Mouse (Mus musculus) midbrain, postnatal 0 days (tissue): ENCODE data around the gene Calm3. TPM values are rescaled to one million over a fixed set of nuclear protein-coding genes. Genes with fewer than 3 reads are reported as not detected.

Source experiments
- ATAC-seq: fragments of 200-750 bp; cut with Nextera tagmentation; 2 replicates; pipeline ENCODE4 v1.8.0; 2017; ENCODE audit warnings: moderate number of reproducible peaks, mild to moderate bottlenecking, moderate TSS enrichment, moderate library complexity; ENCODE audit not compliant: low FRiP score
- DNase-seq: peaks from one replicate; pipeline ENCODE4 v3.0.0-alpha.2; 2015; ENCODE audit warnings: low spot score
- H3K27ac ChIP-seq: fragments of 300-500 bp; sonication (generic); 2 replicates; pipeline ENCODE4 v1.5.1; 2014; ENCODE audit warnings: low read depth, mild to moderate bottlenecking, low read length, mixed read lengths
- H3K27me3 ChIP-seq: fragments of 300-500 bp; sonication (generic); 2 replicates; pipeline ENCODE4 v1.6.1; 2014; ENCODE audit warnings: low read length, control low read depth, mixed read lengths; ENCODE audit not compliant: insufficient read depth
- H3K36me3 ChIP-seq: fragments of 300-500 bp; sonication (generic); 2 replicates; pipeline ENCODE4 v1.6.1; 2014; ENCODE audit warnings: low read length, control low read depth, mixed read lengths; ENCODE audit not compliant: insufficient read depth
- H3K4me1 ChIP-seq: fragments of 300-500 bp; sonication (generic); 2 replicates; pipeline ENCODE4 v1.6.1; 2014; ENCODE audit warnings: mild to moderate bottlenecking, control low read depth, antibody characterized with exemption, low read length, mixed read lengths; ENCODE audit not compliant: insufficient read depth
- H3K4me2 ChIP-seq: fragments of 300-500 bp; sonication (generic); 2 replicates; pipeline ENCODE4 v1.6.1; 2014; ENCODE audit warnings: low read depth, mild to moderate bottlenecking, low read length, mixed read lengths; ENCODE audit not compliant: poor library complexity, severe bottlenecking
- H3K4me3 ChIP-seq: fragments of 300-500 bp; sonication (generic); 2 replicates; pipeline ENCODE4 v1.5.1; 2014; ENCODE audit warnings: low read depth, mild to moderate bottlenecking, low read length, moderate library complexity
- H3K9ac ChIP-seq: fragments of 300-500 bp; sonication (generic); replicated peaks from 2 replicates; pipeline ENCODE4 v1.6.1; 2014; ENCODE audit warnings: mild to moderate bottlenecking, low read length, moderate library complexity, mixed read lengths; ENCODE audit not compliant: poor library complexity, severe bottlenecking
- H3K9me3 ChIP-seq: fragments of 300-500 bp; sonication (generic); 2 replicates; pipeline ENCODE4 v1.6.1; 2016; ENCODE audit warnings: low read length, control low read depth
- CTCF ChIP-seq: IDR thresholded peaks from 2 replicates; pipeline ENCODE4 v1.5.1; 2016; ENCODE audit warnings: antibody characterized with exemption, mild to moderate bottlenecking
- WGBS: fragments of 180-500 bp; shearing (Covaris S2); extraction: QIAGEN DNeasy Blood & Tissue Kit; methylation state at CpG from one replicate; pipeline ENCODE4 v1.1.7; 2014; 5-methylcytosine and 5-hydroxymethylcytosine counted together
- polyA plus RNA-seq: library from polyadenylated mRNA; unstranded; fragments of >200 nt; fragmentation: Nextera tagmentation; extraction: Ambion mirVana; gene quantifications from 2 replicates; pipeline ENCODE4 v1.2.1, GENCODE M21; 2015
- total RNA-seq: library from RNA; depleted of rRNA; stranded (reverse); fragments of >200 nt; gene quantifications from 2 replicates; pipeline ENCODE4 v1.2.3, GENCODE M21; 2014

The Calm3 gene
- total and polyA plus RNA-seq, 2 experiments from 2014 or later: 467 to 1,985 TPM

DNA sequence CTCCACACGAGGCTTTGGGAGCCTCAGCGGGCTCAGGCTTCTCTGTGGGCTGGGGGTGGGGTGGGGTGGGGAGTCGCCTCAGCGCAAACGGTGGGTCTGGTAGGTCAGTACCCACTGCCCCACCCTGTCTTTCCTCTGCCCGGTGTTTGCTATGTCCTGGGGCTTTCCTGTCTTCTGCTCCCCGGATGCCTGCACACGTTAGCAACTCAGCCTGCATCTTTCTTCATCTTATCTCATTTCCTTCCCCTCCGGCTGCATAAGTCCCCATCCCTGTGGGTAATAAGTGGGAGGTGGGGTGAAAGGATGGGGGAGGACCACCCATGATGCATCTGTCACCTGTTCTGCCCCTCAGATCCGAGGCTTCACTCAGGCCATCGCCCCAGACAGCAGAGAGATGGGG lies 15.5 kb downstream of the Calm3 start:
- no peaks in the 10 kb centered on the region for H3K9me3 ChIP-seq
- no peaks in the 10 kb centered on the region for H3K4me1 ChIP-seq
- 49% methylated on average over 11 of the region's 11 CpGs for WGBS
- no peak overlapping the region for H3K4me3 ChIP-seq
- DNase-seq (no peak), ATAC-seq (no peak)
- H3K27ac ChIP-seq: no peak overlapping the region
- H3K4me2 ChIP-seq: no peak overlapping the region
- no peaks in the 10 kb centered on the region for H3K27me3 ChIP-seq
- TF ChIP-seq CTCF: no peak
- H3K9ac ChIP-seq: no peak overlapping the region
- H3K36me3 ChIP-seq: no peaks in the 10 kb centered on the region

DNA sequence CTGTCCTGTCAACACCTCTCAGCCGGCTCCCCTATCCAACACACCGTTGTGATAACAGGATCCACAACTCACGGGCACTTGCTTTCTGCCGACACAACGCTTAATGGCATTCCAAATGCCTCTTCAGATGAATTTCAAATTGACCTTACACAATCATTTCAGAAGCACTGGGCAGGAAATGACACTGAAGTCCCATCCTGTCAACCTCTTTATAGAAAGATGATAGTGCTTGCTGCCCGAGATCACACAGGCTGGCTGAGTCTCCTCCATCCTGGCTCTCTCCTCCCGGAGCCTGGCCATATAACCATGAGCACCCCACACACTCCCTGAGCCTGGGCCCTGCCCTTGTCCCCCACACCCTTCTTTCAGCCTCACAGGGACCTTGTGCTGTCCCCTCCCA lies 16.1 kb downstream of the Calm3 start:
- 78% methylated on average over 7 of the region's 7 CpGs for WGBS
- no peak for ATAC-seq

DNA sequence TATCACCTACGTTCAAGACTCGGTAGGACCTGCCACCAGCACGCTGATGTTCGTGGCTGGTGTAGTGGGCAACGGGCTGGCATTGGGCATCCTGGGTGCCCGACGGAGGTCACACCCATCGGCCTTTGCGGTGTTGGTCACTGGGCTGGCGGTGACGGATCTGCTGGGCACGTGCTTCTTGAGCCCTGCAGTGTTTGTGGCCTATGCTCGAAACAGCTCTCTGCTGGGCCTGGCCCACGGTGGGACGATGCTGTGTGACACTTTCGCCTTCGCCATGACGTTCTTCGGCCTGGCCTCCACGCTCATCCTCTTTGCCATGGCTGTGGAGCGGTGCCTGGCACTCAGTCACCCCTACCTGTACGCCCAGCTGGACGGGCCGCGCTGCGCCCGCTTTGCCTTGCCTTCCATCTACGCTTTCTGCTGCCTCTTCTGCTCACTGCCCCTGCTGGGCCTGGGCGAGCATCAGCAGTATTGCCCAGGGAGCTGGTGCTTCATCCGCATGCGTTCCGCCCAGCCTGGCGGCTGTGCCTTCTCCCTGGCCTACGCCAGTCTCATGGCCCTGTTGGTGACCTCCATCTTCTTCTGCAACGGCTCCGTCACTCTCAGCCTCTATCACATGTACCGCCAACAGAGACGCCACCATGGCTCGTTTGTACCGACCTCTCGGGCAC lies 16.9 kb downstream of the Calm3 start:
- Histone ChIP-seq H3K4me2 (no peak overlapping the region), H3K36me3 (no peaks in the 10 kb centered on the region), H3K9ac (no peak overlapping the region), H3K4me3 (no peak overlapping the region), H3K27me3 (no peaks in the 10 kb centered on the region), H3K27ac (no peak overlapping the region), H3K9me3 (no peaks in the 10 kb centered on the region), H3K4me1 (no peaks in the 10 kb centered on the region)
- 95% methylated on average over 41 of the region's 41 CpGs for WGBS
- TF ChIP-seq CTCF: no peak
- ATAC-seq: no peak
- no peak for DNase-seq

More for the DNA sequence above, 16.1 kb downstream of the Calm3 start:
- no peaks in the 10 kb centered on the region for H3K36me3 ChIP-seq
- H3K4me2 ChIP-seq: no peak overlapping the region
- H3K4me1 ChIP-seq: no peaks in the 10 kb centered on the region
- no peak for DNase-seq
- no peaks in the 10 kb centered on the region for H3K9me3 ChIP-seq
- no peak overlapping the region for H3K27ac ChIP-seq
- no peaks in the 10 kb centered on the region for H3K27me3 ChIP-seq
- no peak for TF ChIP-seq CTCF
- H3K4me3 ChIP-seq: no peak overlapping the region
- no peak overlapping the region for H3K9ac ChIP-seq

DNA sequence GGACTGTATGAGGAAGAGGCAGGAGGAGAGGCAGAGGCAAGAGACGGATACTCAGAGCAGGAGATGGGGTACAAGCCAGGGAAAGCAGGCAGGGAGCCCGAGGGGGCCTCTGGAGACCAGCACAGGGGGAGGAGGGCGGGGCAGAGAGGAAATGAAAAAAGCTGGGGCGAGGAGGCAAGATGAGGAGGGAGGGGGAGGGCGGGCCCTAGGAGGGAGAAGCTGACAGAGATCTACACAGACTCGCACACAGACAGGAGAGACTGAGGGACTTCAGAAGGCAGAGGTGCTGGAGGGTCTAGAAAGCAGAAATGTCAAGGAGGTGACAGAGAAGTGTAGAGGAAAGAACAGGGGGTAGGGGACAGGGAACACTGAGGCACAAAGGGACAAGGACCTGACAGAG lies 17.6 kb downstream of the Calm3 start, which contains the start of gene Ptgir:
Gene Ptgir (plus strand): TSS at position 210 of the 400 bp plus-strand sequence.
- no peak within 1 kb of the TSS for H3K27ac ChIP-seq
- TF ChIP-seq CTCF: no peak
- 27% methylated on average over 6 of the region's 6 CpGs for WGBS
- H3K4me3 ChIP-seq: no peak within 1 kb of the TSS
- no peak within 1 kb of the TSS for H3K4me2 ChIP-seq
- no peak within 1 kb of the TSS for H3K9ac ChIP-seq
- H3K36me3 ChIP-seq: no peaks in the 10 kb centered on the region
- H3K27me3 ChIP-seq: no peaks in the 10 kb centered on the region
- DNase-seq (no peak), ATAC-seq (no peak)
- no peaks in the 10 kb centered on the region for H3K9me3 ChIP-seq
- no peaks in the 10 kb centered on the region for H3K4me1 ChIP-seq

DNA sequence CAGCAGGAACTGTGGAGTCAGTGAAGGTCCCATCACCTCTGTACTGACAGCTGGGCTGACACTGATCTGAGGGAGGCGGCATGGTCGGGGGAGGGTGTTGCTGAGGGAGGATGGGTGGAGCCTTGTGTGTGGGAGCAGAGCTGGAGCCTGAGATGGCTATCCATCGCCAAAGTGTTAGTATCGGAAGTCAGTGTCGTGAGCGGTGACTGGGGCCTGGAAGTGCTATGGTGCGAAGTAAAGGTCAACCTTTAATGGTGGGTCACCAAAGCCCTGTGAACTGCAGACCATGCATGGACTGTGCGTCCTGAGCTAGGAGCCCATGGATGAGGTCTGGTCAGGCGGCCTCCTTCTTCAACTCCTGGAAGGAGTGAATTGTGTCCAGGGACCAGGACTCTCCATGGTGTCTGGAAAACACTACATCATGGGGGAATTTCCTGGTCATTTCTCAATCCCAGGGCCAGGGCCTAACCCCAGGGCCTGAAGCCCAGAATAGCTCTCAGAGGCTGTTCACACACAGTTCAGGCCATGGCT lies 18.4 kb downstream of the Calm3 start:
- no peaks in the 10 kb centered on the region for H3K27me3 ChIP-seq
- H3K9me3 ChIP-seq: no peaks in the 10 kb centered on the region
- no peaks in the 10 kb centered on the region for H3K36me3 ChIP-seq
- no peak overlapping the region for H3K4me2 ChIP-seq
- H3K4me1 ChIP-seq: no peaks in the 10 kb centered on the region
- H3K4me3 ChIP-seq: no peak overlapping the region
- H3K9ac ChIP-seq: no peak overlapping the region
- no peak for ATAC-seq
- no peak for DNase-seq
- 69% methylated on average over 9 of the region's 9 CpGs for WGBS
- no peak overlapping the region for H3K27ac ChIP-seq
- TF ChIP-seq CTCF: no peak

DNA sequence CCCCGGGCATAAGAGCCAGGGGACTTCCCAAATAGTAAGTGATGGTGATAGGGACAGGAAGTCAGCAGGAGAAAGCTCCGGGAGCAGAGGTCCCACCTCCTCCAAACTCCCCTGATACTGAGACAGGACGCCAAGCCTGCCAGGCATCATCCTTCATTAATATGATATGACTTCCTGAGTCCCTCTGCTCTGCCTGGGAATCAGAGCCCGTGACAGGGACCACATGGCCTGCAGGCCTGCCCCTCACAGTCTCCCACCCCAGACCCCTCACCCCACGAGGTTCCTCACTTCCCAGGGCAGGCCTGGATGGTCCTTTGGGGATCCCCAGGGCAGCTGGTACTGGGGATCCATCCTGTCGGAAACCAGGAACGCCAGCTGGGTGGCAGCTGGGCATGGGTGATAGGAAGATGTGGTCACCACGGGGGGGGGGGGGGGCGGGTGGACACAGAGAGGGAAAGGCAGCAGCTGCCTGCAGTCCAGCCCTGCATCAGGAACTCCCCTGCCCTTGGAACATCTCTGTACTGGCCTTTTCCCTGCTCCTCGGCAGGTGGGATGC lies 19.7 kb downstream of the Calm3 start:
- no peak overlapping the region for H3K27ac ChIP-seq
- TF ChIP-seq CTCF: no peak
- no peak overlapping the region for H3K9ac ChIP-seq
- H3K9me3 ChIP-seq: no peaks in the 10 kb centered on the region
- no peaks in the 10 kb centered on the region for H3K36me3 ChIP-seq
- DNase-seq (no peak), ATAC-seq (no peak)
- H3K4me2 ChIP-seq: no peak overlapping the region
- no peak overlapping the region for H3K4me3 ChIP-seq
- no peaks in the 10 kb centered on the region for H3K27me3 ChIP-seq
- WGBS: 64% methylated on average over 7 of the region's 10 CpGs
- no peaks in the 10 kb centered on the region for H3K4me1 ChIP-seq
